Mouse (Mus musculus) urinary bladder, adult 18-20 months (tissue): Measurements from ENCODE around the gene Asb13.

Experiments
- DNase-seq, 2 experiments: peaks; one replicate each; pipeline ENCODE4 v3.0.0; 2022; ENCODE audit warnings: low spot score in 2 of 2, mixed read lengths in 2 of 2

Asb13 gene

DNA sequence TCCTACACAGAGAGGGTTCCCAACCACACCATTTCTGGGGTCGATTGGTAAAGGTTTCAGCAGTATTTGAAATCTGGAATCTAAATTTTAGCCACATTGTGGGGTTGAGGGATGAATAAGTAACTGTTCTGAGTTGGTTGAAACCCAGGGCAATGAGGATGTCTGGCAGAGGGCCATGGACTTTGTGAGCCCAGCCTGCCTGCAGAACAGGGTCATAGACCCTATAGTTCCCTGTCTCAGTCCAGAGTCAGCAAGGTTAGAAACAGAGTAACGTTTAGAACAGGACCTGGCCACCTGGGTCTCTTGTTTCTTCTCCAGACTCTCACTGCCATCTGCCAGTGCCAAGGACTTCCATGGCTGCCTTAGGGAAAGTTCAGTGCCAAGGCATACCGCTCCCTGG, 30.4 kb downstream of the Asb13 start:
- no peak for DNase-seq

DNA sequence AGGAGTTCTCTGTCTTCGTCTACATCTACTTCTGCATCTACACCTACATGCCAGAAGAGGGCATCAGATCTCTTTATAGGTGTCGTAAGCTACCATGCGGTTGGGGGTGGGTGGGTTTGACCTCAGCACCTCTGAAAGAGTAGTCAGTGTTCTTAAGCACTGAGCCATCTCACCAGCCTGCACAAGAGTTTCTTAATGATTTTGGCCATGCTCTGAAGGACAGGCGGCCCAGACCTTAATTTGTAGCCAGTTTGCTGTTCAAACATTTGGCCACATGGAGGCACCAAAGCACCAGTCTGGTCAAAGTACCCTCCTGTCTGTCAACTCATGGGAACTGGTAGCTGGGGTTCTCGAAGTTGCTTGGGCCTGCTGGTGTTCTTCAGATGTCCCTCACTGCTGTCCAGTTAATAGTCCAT, 31.5 kb downstream of the Asb13 start:
- DNase-seq, result peak; percentile 46 to 55

DNA sequence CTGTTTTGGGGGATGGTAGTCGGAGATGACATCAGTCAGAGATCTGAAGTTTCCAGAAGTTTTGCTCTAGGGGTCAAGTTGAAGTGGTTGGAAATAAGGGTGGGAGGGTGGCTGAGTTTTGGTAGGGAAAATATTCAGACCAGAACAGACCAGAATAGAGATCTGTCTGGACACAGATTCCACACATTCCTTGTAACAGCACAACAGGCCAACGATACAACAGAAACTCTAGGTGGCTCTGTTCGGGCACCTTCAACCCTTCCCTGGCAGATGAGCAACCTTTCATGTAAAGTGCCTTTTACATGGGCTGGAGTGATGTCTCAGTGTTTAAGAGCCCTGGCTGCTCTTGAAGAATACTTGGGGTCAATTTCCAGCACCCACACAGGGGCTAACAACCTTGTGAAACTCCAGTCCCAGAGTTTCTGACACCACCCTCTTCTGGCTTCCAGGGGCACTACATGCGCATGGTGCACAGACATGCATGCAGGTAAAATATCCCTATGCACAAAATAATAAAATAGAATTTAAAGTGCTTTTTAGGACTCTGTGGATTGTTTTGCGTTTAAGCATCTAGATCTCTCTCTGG, 33.5 kb downstream of the Asb13 start:
- DNase-seq, result no peak

DNA sequence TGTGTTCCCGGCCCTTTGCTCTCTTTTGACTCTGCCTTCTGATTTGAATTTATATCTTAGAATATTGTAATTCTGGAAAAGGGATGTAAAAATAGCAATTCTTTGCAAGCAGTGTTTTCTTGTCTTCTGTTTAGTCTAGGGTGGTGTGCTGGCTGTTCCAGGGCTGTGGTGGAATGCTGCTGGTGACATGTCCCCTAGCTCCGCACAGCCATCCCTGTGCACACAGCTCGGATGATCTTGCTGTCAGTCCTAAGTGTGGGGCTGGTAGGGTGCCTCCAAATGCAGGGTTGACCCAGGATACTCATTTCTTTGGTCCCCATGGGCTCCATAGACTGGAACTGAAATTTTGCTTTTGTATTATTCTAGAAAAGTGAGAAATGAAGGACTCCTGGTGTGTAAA, 34.2 kb downstream of the Asb13 start:
- DNase-seq, result no peak

DNA sequence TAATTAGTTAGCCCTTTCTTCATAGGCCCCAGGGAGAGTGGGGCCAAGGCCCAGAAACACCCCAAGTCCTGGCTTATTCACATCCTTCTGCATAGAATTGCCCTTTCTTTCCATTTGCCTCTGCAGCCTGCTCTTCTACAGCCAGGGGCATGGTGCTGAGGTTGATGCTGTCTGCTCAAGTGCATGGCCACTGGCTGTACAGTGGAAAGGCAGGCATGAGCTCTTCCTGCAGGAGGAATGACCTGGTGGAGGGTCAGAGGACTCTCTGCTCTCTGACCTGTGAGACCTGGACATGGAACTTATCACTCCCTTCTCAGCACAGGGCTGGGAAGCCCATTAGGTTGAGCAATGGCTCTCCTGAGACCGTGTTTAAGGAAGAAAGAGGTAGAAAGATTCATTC, 35.8 kb downstream of the Asb13 start:
- no peak for DNase-seq

DNA sequence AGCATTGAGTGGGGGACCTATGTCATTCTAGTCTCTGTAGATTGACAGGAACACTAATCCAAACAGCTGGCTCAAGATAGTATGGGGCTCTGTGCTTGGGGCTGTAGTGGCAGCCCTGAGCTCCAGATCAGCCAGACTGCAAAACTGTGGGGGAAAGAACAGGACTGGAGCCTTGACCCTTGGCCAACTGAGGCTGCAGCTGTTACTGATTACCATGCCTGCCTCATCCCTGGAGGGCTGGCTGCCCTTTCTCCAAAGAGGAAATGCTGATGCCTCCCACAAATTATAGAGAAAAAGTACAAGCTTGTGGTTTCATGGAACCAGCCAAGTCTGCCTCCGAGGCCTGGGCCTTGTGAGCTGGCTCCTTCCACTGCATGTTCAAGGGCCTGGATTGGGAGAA, 36.2 kb downstream of the Asb13 start:
- no peak for DNase-seq

DNA sequence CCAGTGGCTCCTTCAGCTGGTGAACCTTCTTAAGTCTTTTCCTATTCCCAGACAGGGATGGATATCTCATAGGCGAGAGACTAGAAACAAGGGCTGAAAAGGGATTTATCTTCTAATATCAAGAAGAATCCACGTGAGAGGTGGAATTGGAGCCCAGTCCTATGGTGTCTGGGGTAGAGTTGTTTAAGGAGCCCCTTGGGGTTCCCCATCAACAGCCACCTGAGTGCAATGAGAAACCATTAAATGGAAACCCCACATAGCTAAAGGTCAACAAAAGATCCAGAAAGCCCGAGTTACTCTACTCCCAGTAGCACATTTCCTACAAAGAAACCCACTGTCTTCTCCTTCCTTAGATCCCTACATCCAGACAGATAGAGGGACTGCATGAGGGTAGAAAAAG, 39.3 kb downstream of the Asb13 start:
- no peak for DNase-seq

DNA sequence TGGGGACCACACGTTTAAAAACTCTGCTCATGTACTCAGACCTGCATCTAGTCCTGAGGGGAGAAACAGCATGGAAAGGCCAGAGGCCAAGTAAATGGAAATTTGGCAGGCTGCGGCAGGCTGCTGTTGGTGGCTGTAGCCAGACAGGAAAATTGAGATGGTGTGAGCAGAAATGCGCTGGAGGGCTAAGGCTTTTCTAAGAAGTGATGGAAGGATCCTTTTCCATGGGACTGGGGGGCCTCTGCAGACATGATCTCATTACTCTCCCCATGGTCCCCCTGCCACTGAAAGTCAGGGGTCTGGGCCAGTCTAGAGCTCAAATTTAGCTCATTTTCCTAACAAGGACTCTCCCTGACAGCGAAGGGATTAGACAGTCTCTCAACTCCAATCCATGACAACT, 39.8 kb downstream of the Asb13 start:
- DNase-seq, result no peak

DNA sequence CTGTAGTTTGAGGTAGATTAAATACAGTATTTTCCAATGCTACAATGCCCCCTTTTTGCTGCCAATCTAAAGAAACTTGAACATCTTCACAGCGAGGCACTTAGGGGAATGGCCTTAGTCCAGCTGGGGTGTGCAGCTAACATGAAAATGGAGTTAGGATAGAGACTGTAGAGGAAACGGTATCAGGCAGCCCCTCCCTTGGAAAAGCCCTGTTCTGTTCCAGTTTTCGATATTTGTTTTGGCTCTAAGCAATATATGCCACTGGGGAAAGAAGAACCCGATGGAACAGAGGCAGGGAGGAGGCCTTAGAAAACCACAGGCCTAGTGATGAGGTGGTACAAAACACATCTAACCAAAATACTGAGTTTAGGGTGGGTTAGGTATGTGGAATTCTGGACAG, 42.0 kb downstream of the Asb13 start:
- DNase-seq, result no peak

DNA sequence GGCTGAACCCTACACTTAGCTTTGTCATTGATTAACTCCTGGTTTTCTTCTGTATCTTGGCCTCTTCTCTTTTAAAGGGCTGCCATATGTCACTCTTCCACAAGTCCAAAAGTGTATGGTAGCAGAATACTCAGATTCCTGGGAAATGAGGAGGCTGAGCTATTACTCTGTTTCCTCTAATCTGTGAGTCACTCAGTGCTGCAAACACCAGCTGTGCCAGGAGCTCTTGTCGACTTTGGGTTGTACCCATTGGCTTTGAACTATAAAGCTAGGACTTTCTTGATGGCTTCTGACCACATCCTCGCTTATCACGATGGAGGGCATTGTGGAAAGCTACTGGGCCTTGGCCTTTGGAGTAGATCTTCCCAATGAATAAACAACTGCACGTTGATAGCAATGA, 45.3 kb downstream of the Asb13 start:
- no peak for DNase-seq

DNA sequence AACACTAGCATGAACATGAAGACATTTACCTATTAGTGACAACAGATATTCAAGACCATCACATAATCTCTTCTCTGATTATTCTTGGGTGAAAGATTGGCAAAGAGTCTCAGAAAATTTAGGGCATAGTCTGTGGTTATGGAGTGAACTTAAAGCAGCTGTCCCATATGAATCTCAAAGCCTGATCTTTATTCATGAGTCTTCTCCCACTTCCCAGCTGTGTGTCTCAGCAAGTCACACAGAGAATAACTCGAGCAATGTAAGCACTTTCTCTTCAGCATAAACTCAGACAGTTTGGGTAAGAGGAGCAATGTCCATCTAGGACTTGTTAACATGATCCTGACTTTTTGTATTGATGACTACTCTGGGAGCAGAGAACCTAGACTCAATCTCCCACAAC, 52.5 kb downstream of the Asb13 start:
- DNase-seq, result no peak

DNA sequence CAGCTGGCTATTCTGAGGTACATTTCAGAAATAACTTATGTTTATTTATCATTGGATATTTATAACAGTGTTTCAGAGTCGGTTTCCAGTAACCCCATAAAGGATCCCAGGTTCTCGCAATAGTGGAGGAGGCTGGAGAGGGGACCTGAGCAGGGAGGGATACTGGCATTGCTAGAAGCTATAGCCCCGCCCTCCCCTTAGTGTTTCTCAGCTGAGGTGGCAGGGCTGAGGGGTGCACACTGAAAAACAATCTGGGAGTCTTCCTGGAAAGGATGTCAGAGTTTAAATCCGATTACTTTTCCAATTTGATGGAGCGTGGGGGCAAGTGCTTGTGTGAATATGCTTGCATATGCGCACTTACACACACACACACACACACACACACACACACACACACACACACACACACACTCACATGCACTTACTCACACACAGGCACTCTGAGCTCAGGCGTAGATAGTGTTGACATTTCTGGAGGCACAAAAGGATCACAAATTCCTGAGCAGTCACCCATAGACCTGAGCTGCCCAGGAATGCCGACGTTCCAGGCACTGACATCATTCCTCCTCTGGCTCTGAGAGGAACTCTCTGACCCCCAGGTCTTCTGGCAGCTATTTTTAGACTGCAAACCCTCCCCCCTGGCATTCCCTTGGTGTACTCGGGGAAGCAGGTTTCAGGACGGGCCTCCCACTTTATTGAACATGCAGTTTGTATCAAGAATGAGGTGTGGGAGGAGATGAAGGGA, 60.9 kb downstream of the Asb13 start:
- peak; percentile 9 to 14 for DNase-seq

DNA sequence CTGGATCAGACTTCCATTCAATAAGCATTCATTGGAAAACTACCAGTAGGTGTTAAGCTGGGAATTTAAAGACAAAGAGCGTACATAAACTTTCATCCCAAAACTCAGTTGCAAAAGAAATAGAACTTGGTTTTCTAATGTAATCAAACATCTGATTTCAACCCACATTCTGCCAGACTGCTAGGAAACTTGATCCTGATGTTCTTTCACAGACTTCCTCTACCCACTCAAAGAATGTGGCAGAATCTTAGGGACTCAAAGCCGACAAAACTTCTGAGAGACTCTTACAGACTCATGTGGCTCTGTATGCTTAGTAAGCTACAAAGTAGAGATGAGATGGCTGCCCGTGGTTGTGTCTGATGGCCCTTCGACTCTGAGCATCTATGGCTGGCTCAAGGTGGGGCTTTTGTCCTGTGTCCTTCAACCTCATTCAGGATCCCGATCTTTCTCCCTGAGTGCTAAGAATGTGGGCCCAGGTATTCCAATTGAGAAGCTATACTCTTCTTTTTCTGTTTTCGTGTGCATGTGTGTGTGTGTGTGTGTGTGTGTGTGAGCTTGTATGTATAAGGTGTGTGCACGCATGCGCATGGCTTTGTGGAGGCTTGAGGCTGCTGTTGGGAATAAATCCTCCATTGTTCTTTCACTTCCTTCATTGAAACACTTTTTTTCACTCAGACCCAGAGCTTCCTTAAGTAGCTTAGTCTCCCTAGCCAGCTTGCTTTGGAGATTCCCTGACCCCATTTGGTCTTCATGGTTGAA, 63.3 kb downstream of the Asb13 start:
- DNase-seq, result no peak

DNA sequence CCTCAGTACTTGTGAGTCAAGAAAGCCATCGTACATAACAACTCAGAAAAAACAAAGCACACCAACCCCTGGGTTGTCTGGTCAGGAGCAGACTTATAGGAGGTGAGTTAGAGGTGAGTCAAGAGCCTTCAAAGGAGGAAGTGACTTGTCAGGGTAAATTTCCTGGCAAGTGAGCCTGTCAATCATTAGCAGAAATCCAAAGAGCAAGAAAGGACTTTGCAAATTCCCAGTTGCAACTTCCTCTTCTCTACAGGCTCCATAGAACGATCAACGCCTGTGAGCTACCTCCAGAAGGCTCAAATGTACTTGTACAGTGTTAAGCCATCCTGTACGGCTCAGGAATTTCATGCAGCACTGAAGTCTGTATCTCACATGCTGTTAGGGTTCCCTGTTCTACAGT, 66.9 kb downstream of the Asb13 start:
- DNase-seq, result no peak
